Mouse (Mus musculus) thymus, postnatal 36 days (tissue): ENCODE measurements around the gene Card11.

Experiments used
- DNase-seq, 2 experiments: peaks; one replicate each; pipeline ENCODE4 v3.0.0; 2022; ENCODE audit warnings: mixed read lengths in 2 of 2

Card11 gene

DNA sequence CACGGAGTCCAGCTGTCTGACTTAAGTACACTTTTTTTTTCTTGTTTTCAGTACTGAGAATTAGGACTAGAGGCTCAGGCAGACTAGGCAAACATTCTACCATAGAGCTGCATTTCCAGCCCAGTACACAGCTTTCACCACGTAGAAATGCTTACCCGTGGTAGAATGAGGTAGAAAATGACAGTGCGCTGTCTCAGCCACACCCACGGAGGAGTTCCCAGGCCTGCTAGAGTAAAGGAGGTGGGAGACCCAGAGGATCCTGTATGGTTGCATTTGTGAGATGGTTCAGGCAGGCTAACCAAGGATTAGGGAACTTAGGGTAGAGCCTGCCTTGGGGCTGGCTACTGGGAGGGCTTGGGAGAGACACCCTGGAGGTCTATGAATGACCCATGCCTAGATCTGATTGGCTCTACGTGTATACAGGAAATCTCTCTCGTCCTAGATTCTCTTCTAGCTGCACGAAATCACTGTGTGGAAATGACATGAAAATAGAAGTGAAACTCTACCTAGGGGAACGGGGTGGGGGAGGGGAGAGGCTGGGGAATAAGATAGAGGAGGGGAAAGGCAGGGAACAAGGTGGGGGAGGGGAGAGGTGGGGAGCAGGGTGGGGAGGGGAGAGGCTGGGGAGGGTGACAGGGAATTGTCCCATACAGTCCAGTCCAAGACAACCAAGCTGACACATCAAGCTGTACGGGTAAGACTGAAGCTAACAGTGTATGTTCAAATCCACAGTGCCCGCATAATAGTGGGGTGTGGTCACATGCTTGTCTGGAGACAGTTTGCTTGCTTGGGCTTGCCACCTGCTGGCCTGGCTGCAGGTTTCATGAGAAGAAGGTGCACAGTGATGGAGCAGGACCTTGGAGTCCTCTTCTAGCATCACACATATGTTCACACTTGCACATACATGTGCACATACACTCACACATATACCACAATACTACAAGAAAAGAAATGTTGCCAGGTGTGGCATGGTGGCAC, 8.0 kb downstream of the Card11 start:
- no peak for DNase-seq

DNA sequence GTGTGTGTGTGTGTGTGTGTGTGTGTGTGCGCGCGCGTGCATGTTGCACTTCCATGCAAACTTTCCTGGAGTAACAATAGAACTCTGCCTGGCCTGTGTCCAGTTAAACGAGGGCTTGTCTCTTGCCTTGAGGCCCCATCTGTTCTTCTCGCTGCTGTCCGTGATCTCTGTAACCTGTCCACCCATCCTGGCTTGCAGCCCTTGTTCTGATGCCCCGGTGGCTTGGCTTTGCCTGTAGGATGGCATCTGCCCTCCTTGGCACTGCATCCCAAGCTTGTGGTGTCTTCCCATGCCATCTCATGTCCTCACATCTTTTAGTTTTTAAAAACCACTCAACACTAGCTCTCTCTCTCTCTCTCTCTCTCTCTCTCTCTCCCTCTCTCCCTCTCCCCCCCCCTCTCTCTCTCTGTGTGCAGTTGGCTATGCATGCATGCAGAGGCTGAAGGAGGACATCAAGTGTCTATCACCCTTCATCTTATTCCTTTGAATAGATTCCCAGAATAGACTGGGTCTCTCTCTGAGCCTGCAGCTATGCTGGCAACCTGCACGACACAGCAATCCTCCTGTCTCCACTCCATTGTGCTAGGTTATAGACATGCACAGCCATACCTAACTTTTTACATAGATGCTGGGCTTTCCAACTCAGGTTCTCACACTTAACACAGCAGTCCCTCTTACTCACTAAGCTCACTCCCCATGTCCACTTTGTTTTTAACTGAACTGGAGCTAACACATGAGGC, 14.9 kb downstream of the Card11 start:
- DNase-seq: no peak

DNA sequence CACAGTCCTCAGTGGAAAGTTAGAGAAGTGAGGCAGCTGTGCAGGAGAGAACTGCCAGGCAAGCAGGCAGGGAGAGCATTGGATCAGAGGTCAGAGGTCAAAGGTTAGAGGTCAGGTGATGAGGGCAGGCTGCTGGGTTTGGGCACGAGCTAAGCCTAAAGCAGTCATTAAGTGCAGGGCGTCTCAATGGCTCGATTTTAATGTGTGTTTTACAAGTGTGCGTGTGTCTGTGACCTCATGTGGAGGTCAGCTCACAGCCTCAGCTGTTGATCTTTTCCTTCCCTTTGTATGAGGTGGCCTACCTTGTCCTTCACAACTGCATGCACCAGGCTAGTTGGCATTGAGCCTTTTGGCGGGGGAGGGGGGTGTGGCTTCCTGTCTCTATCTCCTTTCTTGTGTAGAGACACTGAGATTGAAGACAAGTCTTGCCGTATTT, 19.0 kb downstream of the Card11 start:
- peak; percentile 32 to 33 for DNase-seq

DNA sequence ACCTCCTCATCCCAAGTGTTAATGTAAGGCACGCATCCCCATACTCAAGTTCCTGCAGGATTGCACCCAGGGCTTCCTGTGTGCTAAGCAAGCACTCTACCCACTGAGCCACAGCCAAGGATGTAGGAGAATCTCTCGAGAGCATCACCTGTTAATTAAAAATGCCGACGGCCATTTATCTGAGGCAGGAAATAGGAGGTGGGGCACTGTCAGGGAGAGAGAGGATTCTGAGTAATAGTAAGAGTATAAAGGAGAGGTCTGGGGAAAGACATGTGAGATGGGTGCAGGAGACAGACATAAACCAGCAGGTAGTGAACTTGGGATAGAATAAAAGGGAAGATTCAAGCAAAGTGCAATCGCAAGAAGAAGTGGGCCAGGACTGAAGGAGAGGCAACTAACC, 19.6 kb downstream of the Card11 start:
- no peak for DNase-seq

DNA sequence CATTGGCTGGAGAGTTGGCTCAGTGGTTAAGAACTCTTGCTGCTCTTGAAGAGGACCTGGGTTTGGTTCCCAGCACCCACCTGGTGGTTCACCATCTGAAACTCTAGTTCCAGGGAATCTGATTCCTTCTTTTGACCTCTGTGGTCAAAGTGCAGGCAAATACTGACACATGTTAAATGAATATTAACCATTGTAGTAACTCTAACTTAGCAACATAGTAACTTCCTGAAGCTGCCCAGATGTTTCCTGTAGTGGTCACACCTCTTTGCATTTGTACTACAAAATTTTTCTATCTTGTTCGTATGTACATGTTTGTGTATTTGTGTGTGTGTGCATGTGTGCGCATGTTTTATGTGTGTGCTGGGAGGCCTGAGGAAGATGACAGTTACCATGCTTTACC, 20.3 kb downstream of the Card11 start:
- no peak for DNase-seq

DNA sequence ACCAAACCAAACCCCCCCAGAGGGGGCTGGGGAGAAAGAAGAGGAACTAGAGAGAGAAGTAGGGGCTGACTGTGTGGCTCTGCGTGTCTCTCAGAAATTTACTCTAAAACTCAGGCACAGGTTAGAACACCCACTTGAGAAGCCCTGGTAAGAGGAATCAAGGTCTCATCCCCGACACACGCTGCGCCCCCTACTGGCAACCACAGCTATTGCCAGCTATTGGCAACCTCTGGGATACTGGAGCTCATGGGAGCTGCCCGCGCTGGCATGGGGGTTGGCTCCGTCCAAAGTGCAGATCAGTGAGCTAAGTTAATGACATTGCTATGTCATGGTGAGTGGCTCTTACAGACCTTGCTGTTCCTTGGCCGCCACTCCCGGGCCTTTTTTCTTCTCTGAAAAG, 37.4 kb downstream of the Card11 start:
- DNase-seq: peak; percentile 70 to 73

DNA sequence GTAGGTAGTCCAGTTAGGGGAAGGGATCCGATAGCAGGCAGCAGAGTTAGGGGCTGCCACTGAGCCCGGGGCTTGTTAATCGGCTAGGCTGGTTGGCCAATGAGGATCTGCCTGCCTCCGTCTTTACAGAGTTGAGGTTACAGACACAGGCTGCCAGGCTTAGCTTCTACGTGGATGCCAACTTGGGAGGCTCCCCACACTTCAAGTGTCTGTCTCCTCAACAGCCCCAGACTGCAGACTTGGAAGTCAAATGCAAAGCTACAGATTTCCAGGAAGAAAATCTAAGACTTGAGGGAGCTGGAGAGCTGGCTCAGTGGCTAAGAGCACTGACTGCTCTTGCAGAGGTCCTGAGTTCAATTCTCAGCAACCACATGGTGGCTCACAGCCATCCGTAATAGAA, 39.6 kb downstream of the Card11 start:
- no peak for DNase-seq

DNA sequence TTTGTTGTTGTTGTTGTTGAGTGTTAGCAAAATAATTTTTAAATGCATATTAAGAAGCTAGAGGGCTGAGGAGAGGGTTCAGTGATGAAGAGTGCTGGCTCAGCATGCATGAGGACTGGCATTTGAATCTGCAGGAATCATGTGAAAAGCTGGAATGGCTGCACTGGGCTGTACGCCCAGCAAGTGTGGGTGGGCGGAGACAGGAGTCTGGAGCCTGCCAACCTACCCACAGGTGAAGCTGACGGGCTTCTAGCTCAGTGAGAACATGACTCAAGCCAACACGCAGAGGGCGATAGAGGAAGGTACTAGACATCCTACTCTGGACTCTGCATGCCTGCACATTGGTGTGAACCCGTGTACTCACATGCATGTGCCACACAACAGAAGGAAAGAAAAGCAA, 41.2 kb downstream of the Card11 start:
- DNase-seq: no peak

DNA sequence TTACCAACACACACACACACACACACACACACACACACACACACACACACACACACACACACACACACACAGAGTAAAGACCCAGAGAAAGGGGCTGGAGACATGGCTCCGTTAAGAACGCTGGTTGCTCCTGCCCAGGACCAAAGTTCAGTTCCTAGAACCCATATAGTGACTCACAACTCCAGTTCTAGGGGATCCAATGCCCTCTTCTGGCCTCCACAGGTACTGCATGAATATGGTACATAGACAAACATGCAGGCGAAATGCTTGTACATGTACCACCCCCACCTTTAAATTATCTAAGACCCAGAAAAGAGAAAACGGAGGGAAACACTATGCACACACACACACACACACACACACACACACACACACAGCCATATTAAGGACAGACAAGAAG, 43.3 kb downstream of the Card11 start:
- DNase-seq: peak; percentile 21 to 30

DNA sequence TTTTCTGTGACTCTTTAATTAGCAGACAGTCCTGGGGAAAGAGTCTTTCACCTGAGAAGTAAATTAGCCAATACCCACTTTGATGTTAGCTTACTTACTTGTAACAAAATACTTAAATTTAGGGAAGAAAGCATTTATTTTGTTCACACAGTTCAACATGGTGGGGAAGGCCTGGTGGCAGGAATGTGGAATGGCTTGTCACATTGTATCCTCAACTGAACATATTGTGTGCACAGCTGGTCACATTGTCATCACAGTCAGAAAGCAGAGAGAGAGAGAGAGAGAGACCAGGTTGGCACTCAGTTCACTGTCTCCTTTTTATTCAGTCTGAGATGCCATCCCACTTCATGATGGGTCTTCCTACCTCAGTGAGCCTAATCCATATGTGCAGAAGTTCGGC, 44.7 kb downstream of the Card11 start:
- DNase-seq: no peak

DNA sequence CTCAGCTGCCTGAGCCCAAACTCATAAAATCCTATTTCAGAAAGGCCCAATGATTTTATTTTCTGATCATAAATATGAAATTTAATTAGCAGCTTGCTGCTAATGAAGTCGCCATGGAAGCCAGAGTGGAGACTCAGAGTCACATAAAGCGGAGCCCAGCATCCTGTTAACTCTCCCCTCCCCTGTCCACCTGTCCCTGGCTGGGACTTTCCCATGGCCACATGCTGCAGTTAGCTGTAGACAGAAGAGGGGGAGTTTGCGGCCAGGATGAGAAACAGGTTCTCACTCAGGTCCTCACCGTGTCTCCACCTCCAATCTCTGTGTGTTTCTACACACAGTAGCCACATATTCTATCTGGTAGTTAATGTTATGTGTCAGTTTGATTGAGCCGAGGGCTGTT, 48.6 kb downstream of the Card11 start:
- no peak for DNase-seq

DNA sequence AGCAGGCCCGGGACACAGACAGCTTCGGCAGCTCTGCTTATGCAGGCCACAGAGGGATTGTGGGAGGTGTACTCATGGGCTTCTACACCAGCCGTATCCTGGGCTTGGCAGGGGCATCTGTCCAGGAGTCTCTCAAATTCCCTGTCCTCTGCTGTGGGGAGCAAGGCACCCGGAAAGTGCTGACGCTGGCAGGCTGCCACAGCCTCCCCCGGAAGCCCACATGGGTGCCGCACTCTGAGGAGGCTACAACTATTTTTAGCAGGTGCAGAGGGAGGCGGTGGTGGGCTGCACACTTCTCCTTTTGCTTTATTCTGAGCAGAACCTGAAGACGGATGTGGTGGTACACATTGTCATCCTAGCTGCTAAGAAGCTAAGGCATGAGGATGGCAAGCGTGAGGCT, 52.4 kb downstream of the Card11 start:
- peak; percentile 85 to 91 for DNase-seq

DNA sequence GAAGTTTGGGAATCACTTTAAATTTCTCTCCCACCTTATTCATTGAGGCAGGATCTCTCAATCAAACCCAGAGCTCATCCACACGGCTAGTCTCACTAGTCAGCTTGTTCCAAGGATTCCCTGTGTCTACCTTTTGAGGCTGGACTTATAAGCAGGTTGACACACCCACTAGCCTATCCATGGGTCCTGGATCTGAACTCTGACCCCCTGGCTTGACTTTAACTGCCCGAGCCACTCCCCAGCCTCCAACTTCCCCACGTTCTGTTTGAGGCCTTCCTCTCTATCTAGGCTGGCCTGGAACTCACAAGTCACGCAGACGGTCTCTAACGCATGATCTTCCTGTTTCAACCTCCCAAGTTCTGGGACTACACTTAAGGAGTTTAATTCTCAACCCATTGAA, 54.3 kb downstream of the Card11 start:
- no peak for DNase-seq

DNA sequence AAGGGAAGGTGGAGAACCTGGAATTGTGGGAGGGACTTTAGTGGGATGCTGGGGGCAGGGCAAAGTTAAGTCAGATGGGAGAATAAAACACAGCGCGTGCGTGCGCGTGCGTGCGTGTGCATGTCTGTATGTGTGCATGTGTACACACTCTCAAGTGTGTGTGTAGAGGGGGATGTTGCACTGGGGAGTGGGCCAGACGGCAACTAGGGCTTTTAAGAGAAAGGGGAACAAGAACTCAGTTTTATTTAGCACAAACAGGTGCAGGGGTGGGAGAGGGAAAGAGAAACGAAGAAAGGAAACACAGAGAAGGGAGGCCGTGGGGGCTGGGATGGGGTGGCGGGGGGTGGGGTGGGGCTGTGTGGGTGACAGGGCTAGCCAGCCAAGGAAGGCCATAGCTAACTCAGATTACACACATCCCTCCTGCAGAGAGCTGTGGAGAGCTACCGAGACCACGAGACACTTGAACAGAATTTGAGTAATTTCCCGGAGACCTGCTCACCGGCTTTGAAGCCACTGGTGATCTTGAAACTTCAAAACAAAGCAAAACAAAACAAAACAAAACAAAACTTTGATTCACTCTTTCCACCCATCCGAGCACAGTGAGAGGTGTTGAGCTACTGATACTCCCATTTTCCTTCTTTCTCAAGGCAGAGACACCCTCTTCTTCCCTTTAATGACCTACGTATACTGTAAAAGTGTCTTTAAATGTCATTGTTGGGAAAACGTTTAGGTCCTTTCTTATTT, 55.8 kb downstream of the Card11 start:
- peak; percentile 40 to 61 for DNase-seq

DNA sequence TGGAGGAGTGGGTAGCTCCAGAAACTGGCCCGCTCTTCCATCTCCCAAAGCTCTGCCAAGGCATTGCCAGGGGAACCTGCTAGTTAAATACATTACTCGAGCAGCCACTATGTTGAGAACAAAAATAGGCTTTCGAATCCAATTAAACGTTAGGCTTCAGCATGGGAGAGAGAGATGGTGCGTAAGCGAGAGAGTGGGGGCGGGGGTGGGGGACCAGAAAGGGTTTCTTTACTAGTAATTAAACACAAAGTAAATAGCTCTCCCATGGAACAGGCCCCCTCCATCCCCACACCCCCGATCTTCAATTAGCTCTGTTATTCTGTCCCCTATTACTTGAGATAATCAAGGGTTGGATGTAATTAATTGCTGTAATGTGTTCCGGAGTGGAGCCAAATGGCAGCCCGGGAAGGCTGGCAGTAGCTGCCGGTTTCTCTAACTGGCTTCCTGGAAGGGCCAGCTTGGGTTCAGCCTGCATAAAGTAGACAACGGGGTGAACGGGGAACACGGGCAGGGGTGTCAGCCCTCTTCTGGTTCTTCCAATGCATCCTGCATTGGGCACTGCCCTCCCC, 59.4 kb downstream of the Card11 start:
- no peak for DNase-seq

DNA sequence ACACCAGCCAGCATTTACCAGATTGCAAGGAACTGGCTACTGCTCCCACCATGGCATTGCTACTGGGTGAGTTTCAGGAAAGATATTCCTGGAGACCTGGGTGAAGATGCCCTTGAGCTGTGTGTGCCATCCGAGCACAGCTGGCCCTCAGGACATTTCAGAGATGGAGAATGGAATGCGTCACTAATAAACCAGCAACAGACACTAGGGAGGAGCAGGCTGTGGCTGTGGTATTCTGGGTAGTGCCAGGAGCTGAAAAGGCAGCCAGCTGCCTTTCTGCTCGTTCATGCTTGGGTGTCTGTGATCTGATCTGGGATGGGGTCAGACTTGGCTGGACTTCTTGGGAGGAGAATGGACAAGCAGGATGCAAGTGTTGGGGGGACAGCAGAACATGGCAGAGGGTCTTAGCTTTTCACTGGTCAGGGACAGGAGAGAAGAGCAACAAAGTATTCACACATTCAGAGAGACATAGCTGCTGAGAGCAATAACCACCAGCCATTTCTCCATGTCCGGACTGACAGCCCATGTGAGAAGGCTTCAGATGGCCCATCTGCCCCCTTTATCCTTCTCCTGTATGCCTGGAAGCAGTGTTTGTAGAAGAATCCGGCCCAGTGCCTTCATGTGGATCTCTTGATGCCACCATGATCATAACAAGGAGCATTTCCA, 60.0 kb downstream of the Card11 start:
- no peak for DNase-seq

DNA sequence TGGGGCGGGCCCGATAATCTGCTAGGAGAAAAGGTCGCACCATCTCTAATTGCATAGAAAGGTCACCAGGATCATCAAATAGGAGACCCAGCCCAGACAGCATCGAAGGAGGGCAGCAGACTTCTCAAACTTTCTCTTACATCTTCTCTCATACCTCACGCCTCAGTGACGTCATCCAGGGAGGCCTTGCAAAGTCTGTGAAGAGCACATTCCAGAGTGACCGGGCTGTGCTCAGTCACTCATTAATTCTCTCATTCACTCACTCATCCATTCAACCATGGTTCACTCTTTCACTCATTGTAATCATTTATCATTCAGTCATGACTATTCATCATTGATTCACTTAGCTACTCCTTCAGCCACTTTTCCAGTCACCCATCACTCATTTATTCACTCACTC, 63.6 kb downstream of the Card11 start:
- no peak for DNase-seq

DNA sequence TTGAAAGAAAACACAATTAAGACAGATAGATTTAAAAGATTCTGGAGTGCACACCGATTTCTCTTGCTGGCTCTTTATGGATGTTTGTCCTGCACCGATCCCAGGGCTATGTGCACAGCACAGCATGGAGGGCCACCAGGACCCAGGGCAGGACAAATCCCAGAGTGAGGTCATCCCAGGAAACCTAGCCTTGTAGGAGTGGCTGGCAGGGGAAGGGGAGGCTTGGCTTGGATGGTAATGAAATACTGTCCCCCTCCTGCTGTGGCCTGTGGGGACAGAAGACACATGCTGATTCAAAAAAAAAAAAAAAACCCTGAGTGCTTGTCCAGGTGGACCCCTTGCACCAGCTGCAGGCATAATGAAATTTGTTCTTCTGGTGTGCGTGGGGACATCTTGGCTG, 64.5 kb downstream of the Card11 start:
- no peak for DNase-seq

DNA sequence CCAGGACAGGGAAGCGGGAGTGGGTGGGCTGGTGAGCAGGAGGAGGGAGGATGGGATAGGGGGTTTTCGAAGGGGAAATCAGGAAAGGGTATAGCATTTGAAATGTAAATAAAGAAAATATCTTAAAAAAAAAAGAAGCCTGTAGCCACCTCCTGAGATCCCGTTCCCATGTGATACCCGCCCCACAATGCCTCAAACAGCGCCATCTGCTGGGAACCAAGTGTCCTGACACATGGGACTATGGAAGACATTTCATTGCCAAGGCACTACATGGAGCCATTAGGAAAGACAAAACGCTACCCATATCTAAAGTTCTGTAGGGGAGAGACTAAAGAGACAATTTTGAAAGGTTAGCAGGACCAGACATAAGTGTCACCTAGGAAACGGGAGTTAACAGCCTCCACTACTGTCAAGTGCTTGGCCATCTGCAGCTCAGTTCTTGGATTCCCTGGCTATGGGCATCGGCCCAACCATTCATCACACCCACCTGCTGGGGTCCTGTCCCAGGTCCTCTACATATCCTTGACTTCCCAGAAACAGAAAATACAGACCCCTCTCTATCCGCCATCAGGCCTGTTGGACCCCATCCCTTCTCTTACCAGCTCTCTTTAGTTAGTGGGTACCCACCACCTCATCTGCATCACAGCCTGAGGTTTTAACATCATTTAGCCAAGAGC, 65.6 kb downstream of the Card11 start:
- no peak for DNase-seq

DNA sequence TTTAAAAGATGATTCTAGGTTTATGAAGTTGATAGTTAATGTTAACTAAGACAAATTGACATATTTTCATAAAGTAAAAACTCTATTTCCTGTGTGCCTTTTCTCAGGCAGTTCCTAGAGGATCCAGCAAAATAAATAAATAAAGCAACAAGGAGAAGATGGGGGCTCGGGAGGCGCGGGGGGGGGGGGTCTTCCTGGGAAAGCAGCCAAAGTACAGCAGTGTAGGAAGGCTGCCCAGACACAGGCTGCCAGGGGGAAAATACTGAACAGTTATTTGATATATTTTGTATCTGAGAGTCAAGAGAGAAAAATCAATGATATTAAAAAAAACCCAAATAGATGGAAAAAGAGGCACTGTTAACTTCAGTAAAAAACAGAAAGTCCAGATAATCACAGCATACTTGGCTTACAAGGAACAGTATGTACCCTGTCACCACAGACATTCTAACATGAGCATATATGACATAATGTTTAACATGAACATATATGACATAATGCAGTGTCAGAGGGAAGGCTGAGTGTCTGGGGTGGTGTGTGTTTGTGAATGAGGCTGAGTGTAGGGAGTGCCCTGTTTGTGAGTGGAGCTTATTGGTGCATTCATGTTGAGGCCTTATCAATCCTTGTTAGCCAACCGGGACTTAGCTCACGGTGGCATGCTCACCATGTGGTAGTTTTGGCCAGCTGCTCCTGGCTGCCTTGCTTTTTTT, 68.7 kb downstream of the Card11 start:
- DNase-seq: no peak

DNA sequence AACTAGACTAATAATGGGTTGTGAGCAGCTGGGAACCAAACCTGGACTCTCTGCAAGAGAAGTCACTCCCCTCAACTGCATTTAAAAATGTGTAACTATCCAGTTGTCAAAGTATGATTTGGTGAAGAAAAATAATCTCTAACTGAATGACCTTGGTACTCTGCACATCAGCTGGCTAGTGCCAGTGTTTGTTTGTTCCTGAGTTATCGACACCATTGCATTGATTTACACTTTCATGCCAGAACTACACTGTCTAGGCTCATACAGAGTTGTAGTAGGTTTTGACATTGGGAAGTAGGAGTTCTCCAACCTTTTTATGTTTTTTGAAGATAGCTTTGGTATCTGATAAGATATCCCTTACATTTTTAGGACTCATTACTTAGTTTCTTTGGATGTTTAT, 81.9 kb downstream of the Card11 start:
- DNase-seq: no peak
